Mouse (Mus musculus): ENCODE measurements around the gene Faim.

The Faim gene

GRCm38 (mm10) chr9:98985800-98986475 is at the start of gene Faim:
Gene Faim (plus strand): TSS chr9:98986373.
- DNase-seq (ENCODE audit: inconsistent age in 2 of 2, low spot score in 1 of 2), result peak; percentile 100

DNA sequence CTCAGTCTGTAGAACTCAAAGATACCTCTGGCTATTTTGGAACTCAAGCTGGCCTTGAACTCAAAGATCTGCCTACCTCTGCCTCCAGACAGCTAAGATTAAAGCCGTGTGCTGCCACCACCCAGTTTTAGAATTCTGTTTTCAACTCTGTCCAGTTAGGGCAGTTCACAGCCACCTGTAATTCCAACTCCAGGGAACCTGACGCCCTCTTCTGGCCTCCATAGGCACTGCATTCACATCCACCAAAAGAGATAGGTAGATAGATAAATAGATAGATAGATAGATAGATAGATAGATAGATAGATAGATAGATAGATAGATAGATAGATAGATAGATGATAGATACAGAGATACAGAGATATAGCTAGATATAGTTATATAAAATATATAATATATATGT is 46.9 kb upstream of the Faim start:
- DNase-seq (ENCODE audit: inconsistent age in 2 of 2, low spot score in 1 of 2), result peak in 1 of 2 experiments; percentile 63

DNA sequence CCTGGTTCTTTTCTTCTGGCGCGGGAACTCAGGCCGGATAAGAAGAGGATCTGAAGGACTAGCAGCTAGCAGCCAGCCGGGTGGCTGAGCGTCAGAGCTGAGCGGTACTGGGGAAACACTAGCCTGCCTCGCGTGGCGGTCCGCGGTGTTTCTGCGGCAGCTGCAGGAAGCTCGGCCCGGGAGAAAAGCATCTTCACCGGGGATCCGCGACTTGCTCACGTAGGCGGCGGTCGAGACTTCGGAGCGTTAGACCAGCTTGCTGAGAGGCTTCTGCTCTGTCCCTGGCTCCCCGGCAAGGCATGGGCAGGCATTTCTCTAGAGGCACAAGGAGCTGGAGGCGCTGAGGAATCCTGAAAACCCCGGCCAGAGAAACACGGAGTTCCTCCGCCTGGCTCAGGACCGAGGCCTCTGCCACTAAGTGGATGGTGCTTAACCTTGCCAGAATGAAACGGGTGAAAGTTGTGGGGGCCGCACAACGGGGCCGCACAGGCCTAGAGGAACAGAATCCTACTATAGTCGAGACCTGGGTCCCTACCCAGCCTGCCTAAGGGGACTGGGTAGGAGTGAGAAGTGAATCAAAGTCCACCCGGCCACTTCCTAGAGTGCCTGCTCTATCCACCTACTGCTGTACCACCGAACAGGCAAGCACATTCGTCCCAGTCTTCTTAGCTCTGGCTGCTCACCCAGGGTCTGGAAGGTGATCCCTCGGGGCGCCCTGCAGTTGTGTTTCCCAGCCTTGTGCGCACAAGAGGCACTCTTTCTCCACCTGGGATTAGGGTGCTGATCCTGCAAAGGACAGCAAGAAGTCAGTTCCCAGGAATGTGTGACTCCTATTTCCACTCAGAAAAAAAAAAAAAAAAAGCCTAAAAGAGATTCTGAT is 33.8 kb upstream of the Faim start:
- peak in 1 of 2 experiments; percentile 34 for DNase-seq (ENCODE audit: inconsistent age in 2 of 2, low spot score in 1 of 2)

DNA sequence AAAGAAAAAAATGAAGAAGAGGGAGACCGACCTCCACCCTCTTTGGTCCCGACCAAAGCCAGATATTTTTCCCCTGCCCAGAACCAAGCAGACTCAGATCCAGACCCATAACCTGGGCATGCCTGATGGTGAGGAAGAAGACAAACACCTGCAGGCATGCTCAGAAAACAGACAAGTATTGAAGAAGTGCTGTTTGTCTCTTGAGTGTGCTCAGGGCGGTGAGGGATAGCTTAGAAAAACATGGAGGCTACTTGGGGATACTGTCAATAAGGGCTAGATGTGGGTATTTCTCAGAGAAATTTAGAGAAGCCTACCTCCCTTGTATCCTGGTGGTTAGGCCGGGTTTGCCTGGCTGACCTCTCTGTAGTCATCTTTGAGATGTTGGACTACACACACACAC is 32.9 kb upstream of the Faim start:
- DNase-seq (ENCODE audit: inconsistent age in 2 of 2, low spot score in 1 of 2), result no peak

- no peak for DNase-seq (ENCODE audit: inconsistent age in 2 of 2, low spot score in 1 of 2)
Measured at GRCm38 (mm10) chr9:98953830-98954229, 32.3 kb upstream of the Faim start.

DNA sequence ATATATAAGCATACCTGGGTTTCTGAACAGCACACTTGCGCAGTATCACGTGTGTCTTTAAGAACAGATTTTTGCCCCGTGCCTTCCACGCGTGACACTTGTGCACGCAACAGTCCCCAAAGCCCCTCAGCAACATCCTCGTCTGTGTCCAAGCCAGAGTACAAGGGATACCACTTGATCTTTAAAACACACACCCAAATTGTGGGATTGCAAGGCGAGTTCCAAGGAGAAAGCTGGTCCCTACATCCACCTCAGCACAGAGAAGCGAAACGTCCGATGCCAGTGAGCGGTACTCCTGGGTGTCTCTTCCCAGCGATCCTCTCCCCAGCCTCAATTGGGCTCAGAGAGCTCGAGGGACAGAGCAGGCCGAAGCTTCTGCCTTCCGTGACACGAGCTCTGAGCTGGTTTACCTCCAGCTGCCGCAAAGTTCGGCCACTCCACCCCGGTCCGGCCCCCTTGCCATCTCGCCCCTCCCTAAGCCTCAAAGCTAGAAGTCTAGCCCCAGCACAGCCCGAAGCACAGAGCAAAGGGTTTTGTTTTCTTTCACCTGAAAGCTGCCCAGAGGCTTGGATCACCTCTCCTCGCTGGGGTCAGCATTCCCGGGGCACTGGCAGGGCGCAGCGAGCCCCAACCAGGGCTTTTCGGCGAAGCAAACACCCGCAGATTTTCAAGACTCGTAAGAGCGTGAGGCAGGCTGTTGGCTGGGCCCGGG is 31.6 kb upstream of the Faim start:
- peak in 1 of 2 experiments; percentile 71 for DNase-seq (ENCODE audit: inconsistent age in 2 of 2, low spot score in 1 of 2)

- peak; percentile 16 to 64 for DNase-seq (ENCODE audit: inconsistent age in 2 of 2, low spot score in 1 of 2)
Measured at GRCm38 (mm10) chr9:98955103-98955715, 31.0 kb upstream of the Faim start, which contains the start of gene Foxl2. Gene Foxl2 (plus strand): TSS chr9:98955288.

DNA sequence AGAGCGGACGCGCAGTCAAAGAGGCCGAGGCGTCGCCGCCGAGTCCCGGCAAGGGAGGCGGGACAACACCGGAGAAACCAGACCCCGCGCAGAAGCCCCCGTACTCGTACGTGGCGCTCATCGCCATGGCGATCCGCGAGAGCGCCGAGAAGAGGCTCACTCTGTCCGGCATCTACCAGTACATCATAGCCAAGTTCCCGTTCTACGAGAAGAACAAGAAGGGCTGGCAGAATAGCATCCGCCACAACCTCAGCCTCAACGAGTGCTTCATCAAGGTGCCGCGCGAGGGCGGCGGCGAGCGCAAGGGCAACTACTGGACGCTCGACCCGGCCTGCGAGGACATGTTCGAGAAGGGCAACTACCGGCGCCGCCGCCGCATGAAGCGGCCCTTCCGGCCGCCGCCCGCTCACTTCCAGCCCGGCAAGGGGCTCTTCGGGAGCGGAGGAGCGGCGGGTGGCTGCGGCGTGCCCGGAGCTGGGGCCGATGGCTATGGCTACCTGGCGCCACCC is 30.4 kb upstream of the Faim start:
- DNase-seq (ENCODE audit: inconsistent age in 2 of 2, low spot score in 1 of 2), result peak in 1 of 2 experiments; percentile 73

DNA sequence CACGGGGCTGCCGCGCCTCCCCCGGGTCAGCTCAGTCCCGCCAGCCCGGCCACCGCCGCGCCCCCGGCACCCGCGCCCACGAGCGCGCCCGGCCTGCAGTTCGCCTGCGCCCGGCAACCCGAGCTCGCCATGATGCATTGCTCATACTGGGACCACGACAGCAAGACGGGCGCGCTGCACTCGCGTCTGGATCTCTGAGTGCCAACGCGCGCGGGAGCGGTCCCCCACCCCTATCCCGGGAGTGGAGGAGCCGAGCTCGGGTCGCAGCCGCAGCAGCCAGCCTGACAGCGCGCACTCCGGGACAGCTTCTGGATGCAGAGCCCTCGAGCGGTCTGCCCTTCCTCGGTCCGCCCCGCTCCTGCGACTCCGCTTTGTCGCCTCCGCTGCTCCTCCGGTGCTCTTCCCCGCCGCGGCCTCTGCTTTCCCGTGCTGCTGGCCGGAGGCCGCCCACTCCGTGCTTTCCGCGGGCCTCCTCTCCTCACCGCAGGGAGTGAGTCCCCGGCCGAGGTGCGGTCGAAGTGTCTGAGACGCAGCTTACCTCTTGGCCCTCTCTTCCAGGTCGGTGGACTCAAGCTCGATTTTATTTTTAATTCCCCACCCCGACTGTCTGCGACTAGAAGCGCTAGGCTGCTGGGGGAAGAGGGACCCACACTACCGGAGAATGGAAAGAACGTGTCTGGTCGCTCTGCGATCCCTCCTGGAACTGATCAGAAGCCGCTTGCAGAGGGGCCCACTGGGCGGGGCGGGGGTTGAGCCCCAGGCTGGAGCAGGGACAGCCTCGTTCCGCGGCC is 29.4 kb upstream of the Faim start:
- peak; percentile 21 to 74 for DNase-seq (ENCODE audit: inconsistent age in 2 of 2, low spot score in 1 of 2)

DNA sequence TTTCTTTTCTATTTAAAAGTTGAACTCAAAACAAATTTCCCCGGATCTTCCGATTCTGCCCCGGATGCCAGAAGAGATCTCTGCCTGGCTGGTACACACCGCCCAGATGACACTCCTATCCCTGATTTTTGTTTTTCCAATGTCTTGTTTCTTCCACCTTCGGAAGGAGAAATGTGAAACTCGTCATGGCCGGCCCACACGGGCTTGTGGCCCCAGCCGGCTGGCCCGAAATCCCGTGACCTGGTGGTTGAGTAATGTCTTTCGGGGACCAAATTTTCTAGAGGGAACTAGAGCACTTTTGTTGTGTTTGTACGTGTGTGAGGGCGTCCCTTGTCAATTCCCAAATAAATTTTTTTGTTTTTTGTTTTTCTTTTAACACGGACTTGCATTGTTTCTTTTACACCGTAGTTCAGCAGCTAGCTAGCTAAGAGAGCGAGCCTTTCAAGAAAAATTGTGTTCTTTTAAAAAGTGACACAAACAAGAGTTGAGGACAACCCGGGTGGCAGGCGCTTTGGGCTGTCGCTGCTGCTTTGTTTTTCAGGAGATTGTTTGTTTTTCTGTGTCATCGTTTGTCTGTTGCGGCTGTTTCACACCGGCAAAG is 28.3 kb upstream of the Faim start:
- peak in 1 of 2 experiments; percentile 63 for DNase-seq (ENCODE audit: inconsistent age in 2 of 2, low spot score in 1 of 2)

GRCm38 (mm10) chr9:98958628-98959027 is 27.5 kb upstream of the Faim start:
- no peak for DNase-seq (ENCODE audit: inconsistent age in 2 of 2, low spot score in 1 of 2)

DNA sequence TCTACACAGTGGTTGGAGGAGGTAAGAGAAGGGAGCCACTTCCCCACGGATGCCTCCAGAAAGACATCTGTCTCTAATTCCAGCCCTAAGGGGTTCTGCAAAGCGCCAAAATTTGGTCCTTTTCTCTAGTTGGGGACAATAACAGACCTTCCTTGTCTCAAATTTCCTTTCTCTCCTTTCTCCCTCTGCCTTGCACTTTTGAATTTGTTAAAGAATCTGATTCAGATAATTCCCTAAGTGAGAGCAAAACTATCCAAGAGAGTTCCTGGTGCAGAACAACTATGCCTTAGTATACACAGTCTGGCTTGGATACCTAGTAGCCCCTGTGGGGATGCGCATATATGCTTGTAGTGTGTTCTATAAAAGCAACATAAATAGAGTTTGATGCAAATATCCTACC is 26.3 kb upstream of the Faim start:
- DNase-seq (ENCODE audit: inconsistent age in 2 of 2, low spot score in 1 of 2), result no peak

GRCm38 (mm10) chr9:98960348-98960747 is 25.8 kb upstream of the Faim start:
- no peak for DNase-seq (ENCODE audit: inconsistent age in 2 of 2, low spot score in 1 of 2)

DNA sequence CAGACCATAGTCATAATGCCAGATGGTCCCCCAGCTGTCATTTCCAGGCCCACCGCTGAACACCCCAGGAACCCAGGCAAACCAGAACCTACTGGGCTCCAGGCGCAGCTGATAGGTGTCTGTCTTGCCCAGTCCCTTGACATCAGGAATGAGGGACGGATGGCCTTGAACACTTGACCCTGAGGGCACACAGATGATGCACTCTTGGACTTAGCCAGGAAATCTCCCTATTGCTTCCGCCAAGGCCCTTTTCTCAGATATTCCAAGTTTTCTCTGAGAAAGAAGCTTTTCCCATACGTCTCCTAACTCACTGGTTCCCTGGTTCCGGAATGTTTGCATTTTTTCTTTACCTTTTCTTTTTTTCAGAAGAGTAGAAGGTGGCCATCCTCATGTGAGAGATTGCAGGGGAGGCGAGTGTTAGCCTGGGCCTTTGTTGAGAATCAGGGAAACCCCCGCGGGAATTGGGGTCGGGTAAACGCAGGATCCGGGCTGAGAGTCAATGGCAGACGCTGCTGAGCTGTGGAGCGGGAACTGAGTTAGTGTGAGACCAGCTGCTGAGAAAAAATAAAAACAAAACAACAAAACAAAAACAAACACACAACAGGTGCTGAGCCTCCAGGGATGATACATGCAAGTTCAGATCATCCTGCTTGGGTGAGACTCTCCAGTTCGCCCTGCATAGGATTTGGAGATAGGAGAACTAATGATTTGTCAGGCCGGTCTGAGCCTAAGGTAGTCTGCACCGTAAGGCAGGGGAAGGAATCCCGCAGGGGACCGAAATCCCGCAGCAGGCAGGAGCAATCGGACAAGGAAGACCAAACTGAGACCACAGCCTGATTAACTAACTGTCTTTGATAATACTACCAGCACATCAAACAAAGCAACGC is 24.3 kb upstream of the Faim start:
- no peak for DNase-seq (ENCODE audit: inconsistent age in 2 of 2, low spot score in 1 of 2)

- DNase-seq (ENCODE audit: inconsistent age in 2 of 2, low spot score in 1 of 2), result no peak
Measured at GRCm38 (mm10) chr9:98962478-98963142, 23.6 kb upstream of the Faim start.

DNA sequence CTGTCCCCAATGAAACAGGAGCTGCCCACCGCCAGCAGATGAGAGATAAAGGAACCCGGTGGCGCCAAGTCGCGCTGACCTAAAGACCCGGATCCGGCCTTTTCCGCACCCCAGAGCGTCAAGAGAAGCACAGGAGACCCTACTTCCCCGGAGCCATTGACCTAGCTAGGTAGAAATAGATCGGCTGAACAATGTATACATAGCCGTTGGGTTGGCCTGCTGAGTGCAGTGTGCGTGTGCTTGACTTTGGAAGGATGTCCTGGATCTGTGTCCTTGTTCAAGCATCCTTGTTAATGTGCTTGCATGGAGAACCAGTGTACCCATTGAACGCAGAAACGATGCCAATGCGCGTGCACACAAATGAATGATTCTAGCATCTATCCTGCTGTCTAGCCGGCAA is 22.5 kb upstream of the Faim start:
- no peak for DNase-seq (ENCODE audit: inconsistent age in 2 of 2, low spot score in 1 of 2)

GRCm38 (mm10) chr9:98965084-98965483 is 21.1 kb upstream of the Faim start:
- peak; percentile 51 to 87 for DNase-seq (ENCODE audit: inconsistent age in 2 of 2, low spot score in 1 of 2)

DNA sequence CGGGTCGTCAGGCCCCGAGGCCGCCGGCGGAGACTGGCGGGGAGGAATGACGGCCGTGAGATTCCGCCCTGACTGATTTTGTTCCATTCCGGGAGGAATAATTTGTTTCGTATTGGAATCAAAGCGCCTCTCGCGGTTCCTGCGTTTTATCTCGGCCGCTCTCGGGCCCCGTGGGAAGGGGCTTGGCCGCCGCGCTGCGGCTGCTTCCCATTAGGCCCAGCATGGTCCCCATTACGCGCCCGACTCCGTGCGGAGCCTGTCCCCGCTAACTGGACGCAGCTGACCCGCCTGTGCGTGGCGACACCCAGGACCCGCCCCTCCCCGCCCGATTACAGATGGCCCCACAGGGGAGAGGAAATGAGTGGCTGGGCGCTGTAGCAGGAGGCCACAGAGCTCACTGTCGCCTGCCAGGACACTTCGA is 13.1 kb upstream of the Faim start:
- DNase-seq (ENCODE audit: inconsistent age in 2 of 2, low spot score in 1 of 2), result peak; percentile 17 to 52

Measured in adrenal gland, adult (tissue).